Mouse (Mus musculus): Measurements from ENCODE around the gene Fgfr2.

DNA sequence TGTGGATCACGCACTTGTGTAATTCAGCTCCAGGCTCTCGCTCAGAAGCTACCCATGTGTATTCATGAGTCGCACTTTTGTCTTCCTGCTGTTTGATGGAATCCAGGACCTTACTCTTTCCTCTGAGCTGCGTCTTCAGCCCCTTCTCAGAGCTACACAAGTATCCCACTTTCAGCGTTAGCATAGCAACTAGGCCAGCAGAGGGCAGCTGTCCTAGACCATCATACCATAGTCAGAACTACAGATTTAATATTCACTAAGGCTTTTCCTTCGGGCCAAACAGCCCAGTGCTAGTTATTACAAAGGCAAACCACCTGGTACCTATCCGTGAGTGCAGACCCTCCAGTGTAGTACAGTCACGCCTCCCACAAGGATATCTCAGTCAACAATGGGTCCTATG is 1826.0 kb downstream of the Fgfr2 start:
- TF ChIP-seq CTCF (IDR thresholded peaks at IDR 0.05; ENCODE audit: extremely low read depth, insufficient read length, insufficient replicate concordance, low read depth, low read length): no peak
- TF ChIP-seq POLR2A (IDR thresholded peaks at IDR 0.05; ENCODE audit: low read depth, low read length): no peak

All from small intestine, adult 2 months (tissue).